Comparison of ENCODE assay signal across 8 mouse cellular contexts in the genomic region with DNA sequence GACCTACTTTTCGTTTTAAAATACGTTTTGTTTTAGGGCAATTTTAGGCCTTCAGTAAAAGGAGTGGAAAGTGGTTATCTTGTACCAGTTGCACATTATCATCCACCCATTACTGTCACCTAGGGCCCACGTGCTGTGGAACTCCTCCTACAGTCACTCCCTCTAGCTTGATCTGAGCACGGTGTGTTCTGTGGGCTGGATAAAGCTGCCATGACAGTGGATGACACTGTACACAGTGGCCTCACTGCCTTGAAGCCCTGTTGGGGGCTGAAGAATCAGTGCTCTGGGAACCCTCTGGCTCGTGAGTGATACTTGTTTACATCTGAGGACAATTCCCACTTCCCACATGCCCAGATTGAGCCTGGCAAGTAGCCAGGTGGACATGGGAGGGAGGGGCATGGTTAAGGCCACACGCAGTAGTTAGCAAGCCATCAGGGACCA. TPM values are rescaled to one million over a fixed set of nuclear protein-coding genes. Genes with fewer than 3 reads are reported as not detected.
DNase-seq lines count a peak whose midpoint lies in the region; ATAC-seq and TF ChIP-seq lines count a peak whose summit lies in the region.

No protein-coding gene starts in this region.

- 5% methylated on average over 6 of the region's 6 CpGs for WGBS in thymus, adult 2 months
- WGBS in forebrain, embryonic 13.5 days = 8% methylated on average over 6 of the region's 6 CpGs
- 5% methylated on average over 6 of the region's 6 CpGs for WGBS in intestine, embryonic 14.5 days
- WGBS in liver, postnatal 0 days (ENCODE audit: insufficient replicate concordance) = 4% methylated on average over 6 of the region's 6 CpGs
- WGBS in neural tube, embryonic 13.5 days = 9% methylated on average over 6 of the region's 6 CpGs

- TF ChIP-seq CTCF in thymus, adult 2 months (IDR thresholded peaks at IDR 0.05; ENCODE audit: borderline replicate concordance, control insufficient read depth, extremely low read depth, insufficient read depth, low read length, poor library complexity) = no peak
- TF ChIP-seq CTCF in brain, embryonic 14.5 days (IDR thresholded peaks at IDR 0.05; ENCODE audit: borderline replicate concordance, extremely low read depth, insufficient read depth, insufficient read length) = no peak
- no peak for TF ChIP-seq CTCF in liver, postnatal 0 days (IDR thresholded peaks at IDR 0.05; ENCODE audit: low read depth)

- H3K36me3 ChIP-seq in thymus, adult 2 months (ENCODE audit: control insufficient read depth, insufficient read depth, low read length) = peaks cover 5% of the 10 kb centered on the region; the same call in 1 of the 2 replicates
- H3K36me3 ChIP-seq in forebrain, embryonic 13.5 days (ENCODE audit: poor library complexity, severe bottlenecking) = peaks cover 34% of the 10 kb centered on the region
- H3K36me3 ChIP-seq in intestine, embryonic 14.5 days (ENCODE audit: control insufficient read depth, insufficient read depth, low read length) = peaks cover 34% of the 10 kb centered on the region
- peaks cover 22% of the 10 kb centered on the region for H3K36me3 ChIP-seq in liver, postnatal 0 days (replicated peaks; ENCODE audit: insufficient read depth, low read length)
- peaks cover 34% of the 10 kb centered on the region for H3K36me3 ChIP-seq in neural tube, embryonic 13.5 days

- 0 out of 2 replicates have a peak, but pooled peaks have one; percentile 10 for TF ChIP-seq EP300 in liver, postnatal 0 days (IDR thresholded peaks at IDR 0.05; ENCODE audit: low read depth)

- intact Hi-C loops in gastrocnemius, postnatal 36 days (cut with DNase I) = no loop called here

- no peak for ATAC-seq in forebrain, embryonic 13.5 days
- ATAC-seq in intestine, embryonic 14.5 days (replicated peaks; ENCODE audit: low FRiP score, low TSS enrichment, low read depth) = 0 out of 2 replicates have a peak, but pooled peaks have one; percentile 13
- ATAC-seq in liver, postnatal 0 days = peak; percentile 35
- no peak for ATAC-seq in neural tube, embryonic 13.5 days (ENCODE audit: low read depth)

- no peak for TF ChIP-seq POLR2A in thymus, adult 2 months (IDR thresholded peaks at IDR 0.05; ENCODE audit: control insufficient read depth, extremely low read depth, insufficient read depth, low read length, poor library complexity)
- no peak for TF ChIP-seq POLR2A in brain, embryonic 14.5 days (IDR thresholded peaks at IDR 0.05; ENCODE audit: borderline replicate concordance, extremely low read depth, insufficient read depth, insufficient read length, poor library complexity, severe bottlenecking)

- peaks cover 12% of the 10 kb centered on the region for H3K4me1 ChIP-seq in thymus, adult 2 months (replicated peaks; ENCODE audit: control insufficient read depth, insufficient read depth, low read length)
- peaks cover 39% of the 10 kb centered on the region for H3K4me1 ChIP-seq in forebrain, embryonic 13.5 days
- H3K4me1 ChIP-seq in intestine, embryonic 14.5 days (replicated peaks; ENCODE audit: control insufficient read depth, insufficient read depth, low read length) = peaks cover 26% of the 10 kb centered on the region
- peaks cover 52% of the 10 kb centered on the region for H3K4me1 ChIP-seq in liver, postnatal 0 days (ENCODE audit: insufficient read depth)
- peaks cover 55% of the 10 kb centered on the region for H3K4me1 ChIP-seq in neural tube, embryonic 13.5 days (replicated peaks)

- peak overlapping the region; percentile 61 for H3K4me3 ChIP-seq in thymus, adult 2 months (ENCODE audit: control insufficient read depth, insufficient read depth, low read length)
- peak overlapping the region; percentile 84 for H3K4me3 ChIP-seq in forebrain, embryonic 13.5 days
- peak overlapping the region; percentile 84 for H3K4me3 ChIP-seq in intestine, embryonic 14.5 days (ENCODE audit: low read depth, low read length)
- peak overlapping the region; percentile 60 for H3K4me3 ChIP-seq in liver, postnatal 0 days (ENCODE audit: low read depth, low read length)
- H3K4me3 ChIP-seq in neural tube, embryonic 13.5 days = peak overlapping the region; percentile 69

- peak overlapping the region; percentile 90 for H3K9ac ChIP-seq in forebrain, embryonic 13.5 days
- H3K9ac ChIP-seq in intestine, embryonic 14.5 days (ENCODE audit: low read length) = peak overlapping the region; percentile 87
- peak overlapping the region; percentile 61 for H3K9ac ChIP-seq in liver, postnatal 0 days (replicated peaks)
- peak overlapping the region; percentile 87 for H3K9ac ChIP-seq in neural tube, embryonic 13.5 days

- H3K4me2 ChIP-seq in forebrain, embryonic 13.5 days = peak overlapping the region; percentile 97
- peak overlapping the region; percentile 97 for H3K4me2 ChIP-seq in intestine, embryonic 14.5 days (ENCODE audit: low read length)
- peak overlapping the region; percentile 92 for H3K4me2 ChIP-seq in liver, postnatal 0 days (ENCODE audit: low read depth, low read length)
- H3K4me2 ChIP-seq in neural tube, embryonic 13.5 days = peak overlapping the region; percentile 91

- DNase-seq in thymus, adult 2 months = no peak
- DNase-seq in thymus, postnatal 36 days = no peak
- peak; percentile 61 for DNase-seq in brain, embryonic 14.5 days (ENCODE audit: low read depth)
- peak; percentile 60 for DNase-seq in intestine, embryonic 14.5 days (ENCODE audit: low spot score)
- peak; percentile 63 for DNase-seq in liver, postnatal 0 days
- no peak for DNase-seq in gastrocnemius, postnatal 36 days

- no peaks in the 10 kb centered on the region for H3K27me3 ChIP-seq in thymus, adult 2 months (ENCODE audit: control insufficient read depth, insufficient read depth, low read length)
- no peaks in the 10 kb centered on the region for H3K27me3 ChIP-seq in forebrain, embryonic 13.5 days
- H3K27me3 ChIP-seq in intestine, embryonic 14.5 days (replicated peaks; ENCODE audit: control insufficient read depth, insufficient read depth, low read length) = no peaks in the 10 kb centered on the region
- H3K27me3 ChIP-seq in liver, postnatal 0 days (ENCODE audit: insufficient read depth, low read length) = no peaks in the 10 kb centered on the region
- H3K27me3 ChIP-seq in neural tube, embryonic 13.5 days = no peaks in the 10 kb centered on the region

- peak overlapping the region; percentile 56 for H3K27ac ChIP-seq in thymus, adult 2 months (ENCODE audit: control insufficient read depth, insufficient read depth, low read length)
- H3K27ac ChIP-seq in forebrain, embryonic 13.5 days = peak overlapping the region; percentile 82
- peak overlapping the region; percentile 89 for H3K27ac ChIP-seq in intestine, embryonic 14.5 days (ENCODE audit: low read depth)
- H3K27ac ChIP-seq in liver, postnatal 0 days (ENCODE audit: low read depth) = peak overlapping the region; percentile 86
- peak overlapping the region; percentile 93 for H3K27ac ChIP-seq in neural tube, embryonic 13.5 days (replicated peaks)

- H3K9me3 ChIP-seq in forebrain, embryonic 13.5 days (replicated peaks) = no peaks in the 10 kb centered on the region
- no peaks in the 10 kb centered on the region for H3K9me3 ChIP-seq in intestine, embryonic 14.5 days (ENCODE audit: control insufficient read depth, low read length)
- H3K9me3 ChIP-seq in liver, postnatal 0 days (ENCODE audit: low read length) = no peaks in the 10 kb centered on the region
- H3K9me3 ChIP-seq in neural tube, embryonic 13.5 days = no peaks in the 10 kb centered on the region

RNA-seq across cellular contexts. Expression of gene Get4, which starts 1.2 kb away (rescaled TPM):
- 186 and 252 TPM in 2 replicates for polyA plus RNA-seq in thymus, adult 2 months (2012; rRNA removed)
- 93.2 and 122 TPM in 2 replicates for polyA plus RNA-seq in brain, embryonic 14.5 days (2012; rRNA removed)
- polyA plus RNA-seq in forebrain, embryonic 13.5 days (2015; fragmentation: Nextera tagmentation; extraction: Ambion mirVana) = 122 and 137 TPM in 2 replicates
- polyA plus RNA-seq in intestine, embryonic 14.5 days (2014; fragmentation: Nextera tagmentation; extraction: Ambion mirVana) = 152 and 161 TPM in 2 replicates
- polyA plus RNA-seq in liver, postnatal 0 days (2015; fragmentation: Nextera tagmentation; extraction: Ambion mirVana) = 92.7 and 97.5 TPM in 2 replicates
- 116 and 119 TPM in 2 replicates for polyA plus RNA-seq in neural tube, embryonic 13.5 days (2015; fragmentation: Nextera tagmentation; extraction: Ambion mirVana)
- total RNA-seq in gastrocnemius, postnatal 36 days (2021) = 10 to 100 TPM; 28.3 to 29.4 TPM

RNA-seq across cellular contexts. Expression of gene Sun1, which starts 52.9 kb away (rescaled TPM):
- polyA plus RNA-seq in thymus, adult 2 months (2012; rRNA removed) = 34.3 and 36.3 TPM in 2 replicates
- 72.7 and 75.2 TPM in 2 replicates for polyA plus RNA-seq in brain, embryonic 14.5 days (2012; rRNA removed)
- polyA plus RNA-seq in forebrain, embryonic 13.5 days (2015; fragmentation: Nextera tagmentation; extraction: Ambion mirVana) = 43.9 and 50.2 TPM in 2 replicates
- polyA plus RNA-seq in intestine, embryonic 14.5 days (2014; fragmentation: Nextera tagmentation; extraction: Ambion mirVana) = 54.7 and 63.9 TPM in 2 replicates
- 7.9 and 8.6 TPM in 2 replicates for polyA plus RNA-seq in liver, postnatal 0 days (2015; fragmentation: Nextera tagmentation; extraction: Ambion mirVana)
- polyA plus RNA-seq in neural tube, embryonic 13.5 days (2015; fragmentation: Nextera tagmentation; extraction: Ambion mirVana) = 40.4 and 42.1 TPM in 2 replicates
- 10 to 100 TPM; 32.6 to 37.6 TPM for total RNA-seq in gastrocnemius, postnatal 36 days (2021)

Comparison
In these comparisons a context has a peak if more than half of its experiments do, and no peak if none do; other contexts are left out.
1. DNase-seq: peak in brain, embryonic 14.5 days (single experiment), intestine, embryonic 14.5 days (single experiment) and liver, postnatal 0 days (single experiment); none in thymus, adult 2 months (single experiment), thymus, postnatal 36 days (0 of 2) and gastrocnemius, postnatal 36 days (0 of 2).
2. ATAC-seq: peak in intestine, embryonic 14.5 days (single experiment) and liver, postnatal 0 days (single experiment); none in forebrain, embryonic 13.5 days (single experiment) and neural tube, embryonic 13.5 days (single experiment).
3. Peak in every context shown above with its lines, with median percentiles within 50 percentile points of each other: H3K27ac ChIP-seq, H3K4me3 ChIP-seq, H3K4me2 ChIP-seq and H3K9ac ChIP-seq.